Comparison of ENCODE assay signal across 9 mouse cellular contexts in genomic region chr4:131400756-131401155, GRCm38 (mm10).
DNase-seq lines count a peak whose midpoint lies in the region; ATAC-seq lines count a peak whose summit lies in the region.
"Had no signal": no experiment of that assay in that cellular context is flagged by ENCODE, and none has a peak within 500 bp of the region (broad histone marks: within the 10 kb centered on the region; RNA-seq: fewer than 3 reads in every experiment).

No protein-coding gene starts in this region.

- no peaks in the 10 kb centered on the region for H3K4me1 ChIP-seq in midbrain, embryonic 11.5 days (ENCODE audit: control insufficient read depth, insufficient read depth, low read length)
- H3K4me1 ChIP-seq in midbrain, embryonic 15.5 days: peaks cover 6% of the 10 kb centered on the region

- no peak for ATAC-seq in CD4-positive, CD25-positive, alpha-beta regulatory T cell, adult 4 months
- no peak for ATAC-seq in midbrain, embryonic 11.5 days (ENCODE audit: low FRiP score)
- ATAC-seq in midbrain, embryonic 15.5 days (replicated peaks): no peak

- WGBS in midbrain, embryonic 11.5 days: 24% methylated on average over 11 of the region's 11 CpGs
- 28% methylated on average over 11 of the region's 11 CpGs for WGBS in midbrain, embryonic 15.5 days

- H3K9me3 ChIP-seq in midbrain, embryonic 11.5 days (ENCODE audit: control insufficient read depth, low read length): no peaks in the 10 kb centered on the region
- no peaks in the 10 kb centered on the region for H3K9me3 ChIP-seq in midbrain, embryonic 15.5 days

- H3K36me3 ChIP-seq in midbrain, embryonic 11.5 days (ENCODE audit: control insufficient read depth, insufficient read depth, low read length): no peaks in the 10 kb centered on the region
- H3K36me3 ChIP-seq in midbrain, embryonic 15.5 days (replicated peaks): no peaks in the 10 kb centered on the region
- H3K36me3 ChIP-seq: limb, embryonic 13.5 days had no signal

- no peaks in the 10 kb centered on the region for H3K27me3 ChIP-seq in midbrain, embryonic 11.5 days (ENCODE audit: control insufficient read depth, insufficient read depth, low read length)
- no peaks in the 10 kb centered on the region for H3K27me3 ChIP-seq in midbrain, embryonic 15.5 days (replicated peaks)

- no peak overlapping the region for H3K4me2 ChIP-seq in midbrain, embryonic 11.5 days
- no peak overlapping the region for H3K4me2 ChIP-seq in midbrain, embryonic 15.5 days
- H3K4me2 ChIP-seq: limb, embryonic 13.5 days had no signal

- intact Hi-C loops in heart, postnatal 36 days (cut with DNase I): no loop called here

- peak; percentile 24 for DNase-seq in CD4-positive, CD25-positive, alpha-beta regulatory T cell, adult 2 months (ENCODE audit: low read depth, low spot score)
- DNase-seq in midbrain, embryonic 11.5 days (ENCODE audit: low spot score, missing footprints): peak; percentile 93
- peak; percentile 42 for DNase-seq in cerebellum, adult 11-12 months
- DNase-seq in heart, postnatal 36 days: peak; percentile 13 to 47
- peak; percentile 46 for DNase-seq in lung, postnatal 10 days
- DNase-seq in urinary bladder, adult 2 months (ENCODE audit: low spot score): peak; percentile 72

- no peak overlapping the region for H3K27ac ChIP-seq in midbrain, embryonic 11.5 days (ENCODE audit: low read depth, low read length)
- H3K27ac ChIP-seq in midbrain, embryonic 15.5 days: no peak overlapping the region
- H3K27ac ChIP-seq: limb, embryonic 13.5 days had no signal

- no peak overlapping the region for H3K4me3 ChIP-seq in midbrain, embryonic 11.5 days (ENCODE audit: low read depth, low read length)
- H3K4me3 ChIP-seq in midbrain, embryonic 15.5 days: no peak overlapping the region
- H3K4me3 ChIP-seq: limb, embryonic 13.5 days had no signal

- no peak overlapping the region for H3K9ac ChIP-seq in midbrain, embryonic 11.5 days (ENCODE audit: low read length)
- H3K9ac ChIP-seq in midbrain, embryonic 15.5 days: no peak overlapping the region
- H3K9ac ChIP-seq: limb, embryonic 13.5 days had no signal

Comparison
In these comparisons a context has a peak if more than half of its experiments do, and no peak if none do; other contexts are left out.
1. DNase-seq: peak in every context shown above with its lines; median percentile 93 in midbrain, embryonic 11.5 days; 72 in urinary bladder, adult 2 months; 46 in lung, postnatal 10 days; 42 in cerebellum, adult 11-12 months; 30 in heart, postnatal 36 days; 24 in CD4-positive, CD25-positive, alpha-beta regulatory T cell, adult 2 months.